Mouse (Mus musculus): ENCODE results near the gene Setd5. TPM values are rescaled to one million over a fixed set of nuclear protein-coding genes. Genes with fewer than 3 reads are reported as not detected.

Setd5 gene
- polyA plus RNA-seq, 2 experiments: 90.2 to 93.8 TPM

DNA sequence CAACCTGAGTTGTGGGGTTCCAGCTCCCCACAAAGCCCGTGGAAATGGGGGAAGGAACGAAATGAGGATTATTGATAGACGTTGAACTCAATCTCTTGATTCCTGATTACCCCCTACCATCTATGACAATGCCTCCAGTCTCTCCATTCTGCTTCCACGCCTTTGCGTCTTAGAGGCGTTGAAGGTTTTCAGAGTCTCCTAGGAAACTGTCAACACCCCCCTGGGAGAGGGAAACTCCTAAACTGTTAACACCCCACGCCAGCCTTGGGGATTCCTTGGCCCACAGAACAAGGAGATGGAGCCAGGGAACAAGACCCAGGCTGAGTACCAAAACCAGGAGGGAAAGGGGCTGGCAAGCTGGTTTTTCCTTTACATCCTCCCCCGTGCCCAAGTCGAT, 118.4 kb downstream of the Setd5 start:
- Histone ChIP-seq H3K27me3 (ENCODE audit: control insufficient read depth, insufficient read depth, low read length) (peaks cover 26% of the 10 kb centered on the region), H3K4me1 (ENCODE audit: control insufficient read depth, insufficient read depth, low read length) (peaks cover 12% of the 10 kb centered on the region), H3K9ac (ENCODE audit: low read depth, low read length, severe bottlenecking) (no peak overlapping the region), H3K36me3 (ENCODE audit: control insufficient read depth, insufficient read depth, low read length) (no peaks in the 10 kb centered on the region), H3K4me3 (replicated peaks; ENCODE audit: low read length) (peak overlapping the region; percentile 40; the same call in 1 of the 2 replicates), H3K9me3 (ENCODE audit: control insufficient read depth, low read length) (no peaks in the 10 kb centered on the region), H3K4me2 (replicated peaks; ENCODE audit: low read depth, low read length, severe bottlenecking) (peak overlapping the region; percentile 64; the same call in 1 of the 2 replicates), H3K27ac (replicated peaks; ENCODE audit: low read depth, low read length) (no peak overlapping the region)
- TF ChIP-seq POLR2A (IDR thresholded peaks at IDR 0.05; ENCODE audit: borderline replicate concordance, extremely low read depth, insufficient read depth, insufficient read length): no peak
- ATAC-seq (ENCODE audit: low FRiP score, low read depth): no peak
- no peak for DNase-seq (ENCODE audit: low spot score)
- WGBS: 16% methylated on average over 9 of the region's 9 CpGs

Other genes with a start within 250 kb of the Setd5 start
- gene Srgap3, start 130.1 kb upstream of the Setd5 start, polyA plus RNA-seq (2012; rRNA removed): 14.3 and 15.9 TPM in 2 replicates
- gene Srgap3, start 130.1 kb upstream of the Setd5 start, polyA plus RNA-seq (2014; fragmentation: Nextera tagmentation; extraction: Ambion mirVana): 8.4 and 8.9 TPM in 2 replicates
- 18.8 and 25.1 TPM in 2 replicates for gene Thumpd3, start 31.1 kb upstream of the Setd5 start, polyA plus RNA-seq (2012; rRNA removed)
- gene Thumpd3, start 31.1 kb upstream of the Setd5 start, polyA plus RNA-seq (2014; fragmentation: Nextera tagmentation; extraction: Ambion mirVana): 36.7 and 38.7 TPM in 2 replicates
- 0.65 and 0.67 TPM in 2 replicates for gene Lhfpl4, start 118.0 kb downstream of the Setd5 start, polyA plus RNA-seq (2012; rRNA removed)
- 0.32 and 0.64 TPM in 2 replicates for gene Lhfpl4, start 118.0 kb downstream of the Setd5 start, polyA plus RNA-seq (2014; fragmentation: Nextera tagmentation; extraction: Ambion mirVana)
- gene Mtmr14, start 160.5 kb downstream of the Setd5 start, polyA plus RNA-seq (2012; rRNA removed): 31.2 and 44.0 TPM in 2 replicates
- gene Mtmr14, start 160.5 kb downstream of the Setd5 start, polyA plus RNA-seq (2014; fragmentation: Nextera tagmentation; extraction: Ambion mirVana): 30.4 and 31.8 TPM in 2 replicates
- gene Cpne9, start 204.9 kb downstream of the Setd5 start, polyA plus RNA-seq (2012; rRNA removed): 0.46 and 0.77 TPM in 2 replicates
- 0.44 TPM in 2 replicates for gene Cpne9, start 204.9 kb downstream of the Setd5 start, polyA plus RNA-seq (2014; fragmentation: Nextera tagmentation; extraction: Ambion mirVana)
- gene Brpf1, start 229.8 kb downstream of the Setd5 start, polyA plus RNA-seq (2012; rRNA removed): 35.7 and 36.5 TPM in 2 replicates
- gene Brpf1, start 229.8 kb downstream of the Setd5 start, polyA plus RNA-seq (2014; fragmentation: Nextera tagmentation; extraction: Ambion mirVana): 20.6 and 22.0 TPM in 2 replicates
- gene Ogg1, start 249.6 kb downstream of the Setd5 start, polyA plus RNA-seq (2012; rRNA removed): 22.6 and 26.3 TPM in 2 replicates
- 11.1 and 11.7 TPM in 2 replicates for gene Ogg1, start 249.6 kb downstream of the Setd5 start, polyA plus RNA-seq (2014; fragmentation: Nextera tagmentation; extraction: Ambion mirVana)